ENCODE assay signal across 26 mouse cellular contexts in the genomic region with DNA sequence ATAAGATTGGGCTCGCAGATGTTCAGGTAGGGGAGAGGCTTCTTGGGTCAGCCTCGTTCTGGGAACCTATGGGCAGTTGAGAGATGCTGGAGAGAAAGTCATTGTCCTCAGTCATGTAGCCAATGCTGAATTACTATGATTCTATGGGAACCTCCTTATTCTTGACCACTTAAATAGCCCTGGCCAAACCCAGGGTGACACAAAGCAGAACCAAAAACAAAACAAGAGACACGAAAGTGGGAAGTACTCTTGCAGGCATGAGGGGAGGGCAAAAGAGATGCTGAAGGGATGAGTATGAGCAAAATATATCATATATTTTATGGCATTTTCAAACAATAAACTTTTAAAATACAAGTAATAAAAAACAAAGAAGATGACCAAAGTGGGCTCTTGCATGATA. TPM values are rescaled to one million over a fixed set of nuclear protein-coding genes. Genes with fewer than 3 reads are reported as not detected.
"Had no signal": no experiment of that assay in that cellular context is flagged by ENCODE, and none has a peak within 500 bp of the region (broad histone marks: within the 10 kb centered on the region; RNA-seq: fewer than 3 reads in every experiment).

No protein-coding gene starts in this region.

- H3K4me3 ChIP-seq: layer of hippocampus, adult 2 months; limb, embryonic 10.5 days; limb, embryonic 13.5 days; liver, embryonic 13.5 days; neural tube, embryonic 12.5 days; neural tube, embryonic 15.5 days had no signal

- ATAC-seq: lung, postnatal 0 days had no signal

- H3K27ac ChIP-seq: layer of hippocampus, adult 2 months; limb, embryonic 10.5 days; limb, embryonic 13.5 days; liver, embryonic 13.5 days; macrophage; neural tube, embryonic 12.5 days; neural tube, embryonic 15.5 days had no signal

- H3K4me2 ChIP-seq: limb, embryonic 13.5 days; liver, embryonic 13.5 days; lung, embryonic 14.5 days; midbrain, embryonic 11.5 days; neural tube, embryonic 12.5 days; neural tube, embryonic 15.5 days had no signal

- DNase-seq: kidney, adult 18-20 months; kidney, adult 9 months; kidney, postnatal 14 days; layer of hippocampus, adult 9-11 months; liver; liver, embryonic 13.5 days; lung, embryonic 14.5 days; midbrain, embryonic 14.5 days; right cerebral cortex, postnatal 25 days; spleen, adult 18-20 months; thymus, adult 18-20 months; thymus, postnatal 36 days had no signal

- H3K9ac ChIP-seq: limb, embryonic 13.5 days; liver, embryonic 13.5 days; lung, embryonic 14.5 days; neural tube, embryonic 12.5 days; neural tube, embryonic 15.5 days had no signal

- H3K9me3 ChIP-seq: limb, embryonic 10.5 days; limb, embryonic 13.5 days; liver, embryonic 13.5 days; neural tube, embryonic 12.5 days; neural tube, embryonic 15.5 days had no signal

- H3K36me3 ChIP-seq: limb, embryonic 10.5 days; limb, embryonic 13.5 days; liver, embryonic 13.5 days; neural tube, embryonic 12.5 days; neural tube, embryonic 15.5 days had no signal

- H3K27me3 ChIP-seq: limb, embryonic 13.5 days; liver, embryonic 13.5 days; neural tube, embryonic 12.5 days; neural tube, embryonic 15.5 days had no signal

- H3K4me1 ChIP-seq: limb, embryonic 10.5 days; limb, embryonic 13.5 days; liver, embryonic 13.5 days; neural tube, embryonic 12.5 days; neural tube, embryonic 15.5 days had no signal

RNA-seq across cellular contexts. Expression of a gene that starts 17.5 kb away (rescaled TPM):
- total RNA-seq: layer of hippocampus, adult 2 months; left cerebral cortex, adult 18-20 months; left cerebral cortex, postnatal 25 days; megakaryocyte-erythroid progenitor cell, adult 5-6 weeks; midbrain, postnatal 0 days had no signal
- polyA plus RNA-seq: kidney, embryonic 16.5 days; limb, embryonic 10.5 days; limb, embryonic 13.5 days; liver, embryonic 13.5 days; liver, embryonic 16.5 days; lung, embryonic 14.5 days; midbrain, embryonic 11.5 days; midbrain, embryonic 14.5 days; midbrain, postnatal 0 days; neural tube, embryonic 12.5 days; neural tube, embryonic 15.5 days had no signal

RNA-seq across cellular contexts. Expression of a gene that starts 43.3 kb away (rescaled TPM):
- polyA plus RNA-seq: midbrain, embryonic 11.5 days had no signal
